Mouse (Mus musculus) liver, embryonic 11.5 days (tissue): ENCODE results near the gene Smim14. TPM values are rescaled to one million over a fixed set of nuclear protein-coding genes. Genes with fewer than 3 reads are reported as not detected.

Experiments used
- ATAC-seq: fragments of 200-750 bp; cut with Nextera tagmentation; replicated peaks from 2 replicates; pipeline ENCODE4 v1.8.0; 2017; ENCODE audit warnings: moderate number of reproducible peaks, mild to moderate bottlenecking, moderate TSS enrichment, moderate library complexity; ENCODE audit not compliant: low FRiP score
- DNase-seq: peaks from one replicate; pipeline ENCODE4 v3.0.0-alpha.2; 2017; ENCODE audit warnings: low spot score
- H3K27ac ChIP-seq: fragments of 300-500 bp; sonication (generic); 2 replicates; pipeline ENCODE4 v1.5.1; 2014; ENCODE audit warnings: mild to moderate bottlenecking, low read depth, low read length, control low read depth
- H3K27me3 ChIP-seq: fragments of 300-500 bp; sonication (generic); replicated peaks from 2 replicates; pipeline ENCODE4 v1.6.1; 2014; ENCODE audit warnings: low read length, mixed read lengths; ENCODE audit not compliant: control insufficient read depth, insufficient read depth
- H3K36me3 ChIP-seq: fragments of 300-500 bp; sonication (generic); 2 replicates; pipeline ENCODE4 v1.6.1; 2014; ENCODE audit warnings: mild to moderate bottlenecking, low read length, moderate library complexity, mixed read lengths; ENCODE audit not compliant: control insufficient read depth, insufficient read depth
- H3K4me1 ChIP-seq: fragments of 300-500 bp; sonication (generic); replicated peaks from 2 replicates; pipeline ENCODE4 v1.6.1; 2014; ENCODE audit warnings: low read length, mixed read lengths; ENCODE audit not compliant: control insufficient read depth, insufficient read depth
- H3K4me2 ChIP-seq: fragments of 300-500 bp; sonication (generic); 2 replicates; pipeline ENCODE4 v1.6.1; 2014; ENCODE audit warnings: mild to moderate bottlenecking, control low read depth, moderate library complexity
- H3K4me3 ChIP-seq: fragments of 300-500 bp; sonication (generic); 2 replicates; pipeline ENCODE4 v1.5.1; 2014; ENCODE audit warnings: low read depth, low read length, control low read depth
- H3K9ac ChIP-seq: fragments of 300-500 bp; sonication (generic); 2 replicates; pipeline ENCODE4 v1.6.1; 2014; ENCODE audit warnings: low read depth, low read length, control low read depth
- H3K9me3 ChIP-seq: fragments of 300-500 bp; sonication (generic); 2 replicates; pipeline ENCODE4 v1.6.1; 2016; ENCODE audit warnings: low read length, inconsistent platforms, mixed read lengths; ENCODE audit not compliant: control insufficient read depth
- WGBS: fragments of 180-500 bp; shearing (Covaris S2); extraction: QIAGEN DNeasy Blood & Tissue Kit; methylation state at CpG from one replicate; pipeline ENCODE4 v1.1.7; 2014; 5-methylcytosine and 5-hydroxymethylcytosine counted together
- polyA plus RNA-seq: library from polyadenylated mRNA; unstranded; fragments of >200 nt; fragmentation: Nextera tagmentation; extraction: Ambion mirVana; gene quantifications from 2 replicates; pipeline ENCODE4 v1.2.1, GENCODE M21; 2014

Smim14 gene
- polyA plus RNA-seq, 1 experiment from 2014 or later, result 68.9 TPM

DNA sequence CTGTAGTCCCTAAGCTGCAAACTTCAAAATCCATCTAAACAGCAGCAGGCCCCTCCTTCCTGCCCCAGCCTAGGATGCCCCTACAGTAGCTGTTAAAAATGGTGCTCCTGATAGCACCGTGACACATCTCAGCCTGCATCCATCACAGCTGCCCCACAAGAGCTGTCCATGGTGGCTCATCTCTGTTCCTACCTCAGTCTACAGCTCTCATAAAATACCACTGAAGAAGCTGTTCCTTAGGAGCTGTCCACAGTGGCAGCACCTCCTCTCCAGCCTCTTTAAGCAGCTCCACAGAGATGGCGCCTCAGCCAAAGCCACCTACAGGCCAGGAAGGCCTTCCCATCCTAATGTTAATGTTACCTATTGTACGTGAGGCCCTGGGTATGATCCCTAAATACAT is 70.1 kb downstream of the Smim14 start:
- H3K9me3 ChIP-seq, result no peaks in the 10 kb centered on the region
- H3K4me3 ChIP-seq, result no peak overlapping the region
- H3K9ac ChIP-seq, result no peak overlapping the region
- ATAC-seq, result no peak
- no peaks in the 10 kb centered on the region for H3K36me3 ChIP-seq
- 55% methylated on average over 3 of the region's 3 CpGs for WGBS
- no peak for DNase-seq
- H3K4me2 ChIP-seq, result no peak overlapping the region
- no peaks in the 10 kb centered on the region for H3K27me3 ChIP-seq
- no peaks in the 10 kb centered on the region for H3K4me1 ChIP-seq
- H3K27ac ChIP-seq, result no peak overlapping the region

DNA sequence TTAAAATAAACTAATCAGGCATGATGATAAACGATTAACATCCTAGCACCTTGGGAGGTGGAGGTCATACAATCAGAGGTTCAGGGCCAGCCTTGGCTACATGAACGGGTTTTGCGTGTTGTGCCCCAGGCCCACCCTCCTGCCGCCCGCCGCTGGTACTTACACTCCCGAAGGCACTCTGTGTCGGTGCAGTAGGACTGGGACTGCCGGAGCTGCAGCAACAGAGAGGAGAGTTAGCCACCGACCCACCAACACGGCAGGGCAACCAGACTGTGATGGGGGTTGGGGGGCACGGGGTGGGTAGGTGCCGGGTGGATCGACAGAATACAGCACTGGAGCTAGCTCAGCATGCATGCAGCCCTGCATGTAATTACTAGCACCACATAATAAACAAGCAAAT is 76.6 kb downstream of the Smim14 start:
- no peaks in the 10 kb centered on the region for H3K27me3 ChIP-seq
- ATAC-seq (no peak), DNase-seq (no peak)
- WGBS, result 78% methylated on average over 14 of the region's 14 CpGs
- no peak overlapping the region for H3K4me3 ChIP-seq
- no peaks in the 10 kb centered on the region for H3K36me3 ChIP-seq
- no peak overlapping the region for H3K27ac ChIP-seq
- peaks cover 3% of the 10 kb centered on the region; the same call in 1 of the 2 replicates for H3K4me1 ChIP-seq
- H3K9ac ChIP-seq, result no peak overlapping the region
- no peak overlapping the region for H3K4me2 ChIP-seq
- H3K9me3 ChIP-seq, result no peaks in the 10 kb centered on the region

DNA sequence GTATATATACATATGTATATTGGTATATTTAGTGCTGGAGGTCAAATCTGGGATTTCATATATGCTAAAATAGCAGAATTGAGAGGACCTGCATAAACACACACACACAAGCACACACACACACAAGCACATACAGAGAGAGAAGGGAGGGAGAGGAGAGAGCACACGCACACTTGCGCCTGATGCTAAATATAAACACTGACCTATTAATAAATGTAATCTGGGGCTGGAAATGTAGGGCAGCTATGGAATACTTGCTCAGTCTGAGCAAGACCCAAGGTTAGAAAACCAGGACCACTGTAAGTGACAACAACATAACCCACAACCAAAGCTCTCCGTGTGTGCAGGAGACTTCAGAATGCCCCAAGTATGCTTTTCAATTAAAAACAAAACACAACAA is 77.5 kb downstream of the Smim14 start:
- no peak overlapping the region for H3K27ac ChIP-seq
- WGBS, result 83% methylated on average over 3 of the region's 3 CpGs
- no peak overlapping the region for H3K9ac ChIP-seq
- H3K27me3 ChIP-seq, result no peaks in the 10 kb centered on the region
- H3K36me3 ChIP-seq, result no peaks in the 10 kb centered on the region
- H3K4me3 ChIP-seq, result no peak overlapping the region
- ATAC-seq, result no peak
- no peaks in the 10 kb centered on the region for H3K9me3 ChIP-seq
- no peak for DNase-seq
- peaks cover 3% of the 10 kb centered on the region; the same call in 1 of the 2 replicates for H3K4me1 ChIP-seq
- no peak overlapping the region for H3K4me2 ChIP-seq

DNA sequence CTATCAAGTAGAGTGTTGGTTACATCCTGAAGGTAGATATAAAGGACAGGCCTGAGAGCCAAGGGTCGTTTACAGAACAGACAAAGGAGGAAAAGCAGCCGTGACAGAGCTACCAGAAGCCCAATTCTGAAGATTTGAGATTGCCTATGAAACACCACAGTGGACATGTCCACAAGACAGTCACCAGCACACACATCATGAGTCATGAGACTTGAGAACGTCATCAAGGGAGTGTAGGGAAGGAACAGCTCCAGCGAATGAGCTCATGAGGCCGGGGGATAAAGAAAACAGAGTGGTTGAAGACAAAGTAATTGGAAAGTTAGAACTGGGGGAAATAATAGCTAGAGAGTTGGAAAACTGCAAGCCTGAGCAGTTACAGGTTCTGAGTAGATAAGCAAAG is 79.1 kb downstream of the Smim14 start:
- Histone ChIP-seq H3K4me2 (no peak overlapping the region), H3K9ac (no peak overlapping the region), H3K4me3 (no peak overlapping the region), H3K9me3 (no peaks in the 10 kb centered on the region), H3K36me3 (no peaks in the 10 kb centered on the region), H3K4me1 (peaks cover 3% of the 10 kb centered on the region; the same call in 1 of the 2 replicates), H3K27me3 (no peaks in the 10 kb centered on the region), H3K27ac (no peak overlapping the region)
- 59% methylated on average over 5 of the region's 5 CpGs for WGBS
- ATAC-seq, result no peak
- no peak for DNase-seq

DNA sequence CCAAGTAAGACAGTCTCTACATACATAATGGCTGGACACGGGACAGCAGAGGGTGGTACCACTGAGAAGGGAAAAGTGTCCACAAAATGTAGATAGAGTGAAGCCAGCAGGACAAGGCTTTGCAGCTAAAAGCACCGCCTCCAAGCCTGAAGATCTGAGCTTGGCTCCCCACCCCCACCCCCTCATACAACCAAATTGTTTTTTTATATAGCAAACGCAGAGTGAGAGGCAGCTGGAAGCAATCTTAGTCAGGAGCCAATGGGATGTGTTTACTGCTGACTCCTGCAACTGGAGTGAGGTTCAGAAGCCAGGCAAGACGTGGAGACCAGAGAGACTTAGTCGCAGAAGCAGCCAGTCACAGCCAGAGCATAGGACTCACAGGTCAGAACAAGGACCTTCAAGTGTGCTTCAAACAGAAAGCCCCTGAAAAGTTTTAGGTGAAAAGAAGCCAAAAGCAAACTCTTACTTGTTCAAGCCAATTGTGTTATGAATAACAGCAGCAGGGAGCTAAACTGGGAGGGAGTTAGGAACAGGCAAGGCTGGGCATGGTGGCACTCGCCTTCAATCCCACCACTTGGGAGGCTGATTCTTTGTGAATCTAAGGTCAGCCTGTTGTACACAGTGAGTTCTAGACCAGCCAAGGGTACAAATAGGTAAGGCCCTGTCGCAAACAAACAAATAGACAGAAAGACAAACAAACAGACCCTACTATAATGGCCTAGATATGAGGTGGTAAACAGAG is 79.7 kb downstream of the Smim14 start:
- no peak overlapping the region for H3K4me2 ChIP-seq
- no peaks in the 10 kb centered on the region for H3K27me3 ChIP-seq
- no peak overlapping the region for H3K27ac ChIP-seq
- no peaks in the 10 kb centered on the region for H3K9me3 ChIP-seq
- H3K36me3 ChIP-seq, result no peaks in the 10 kb centered on the region
- WGBS, result 59% methylated on average over 7 of the region's 7 CpGs
- H3K9ac ChIP-seq, result no peak overlapping the region
- ATAC-seq, result no peak
- H3K4me1 ChIP-seq, result peaks cover 3% of the 10 kb centered on the region; the same call in 1 of the 2 replicates
- no peak overlapping the region for H3K4me3 ChIP-seq
- no peak for DNase-seq

DNA sequence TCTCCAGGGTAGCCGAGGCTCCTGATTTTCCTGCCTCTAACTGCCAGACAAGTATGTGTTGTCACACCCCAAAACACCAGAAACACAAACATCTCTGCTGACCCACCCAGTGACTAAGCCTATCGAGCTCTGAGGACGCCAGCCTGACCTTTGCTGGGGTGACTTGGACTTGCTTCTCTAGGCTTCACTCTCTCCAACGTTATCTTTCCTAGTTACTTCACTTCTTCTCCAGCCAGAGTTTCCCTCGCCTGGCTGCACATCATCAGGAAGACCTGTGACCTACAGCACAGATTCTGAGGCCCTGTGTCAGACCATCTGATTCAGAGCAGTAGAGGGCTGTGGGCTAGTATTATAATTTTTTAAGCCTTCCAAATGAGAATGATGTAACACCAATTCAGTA is 82.2 kb downstream of the Smim14 start:
- no peak for ATAC-seq
- Histone ChIP-seq H3K4me2 (no peak overlapping the region), H3K9me3 (no peaks in the 10 kb centered on the region), H3K4me1 (peaks cover 3% of the 10 kb centered on the region; the same call in 1 of the 2 replicates), H3K36me3 (no peaks in the 10 kb centered on the region), H3K27me3 (no peaks in the 10 kb centered on the region), H3K9ac (no peak overlapping the region), H3K4me3 (no peak overlapping the region), H3K27ac (no peak overlapping the region)
- WGBS, result 40% methylated on average over 5 of the region's 5 CpGs
- DNase-seq, result no peak

DNA sequence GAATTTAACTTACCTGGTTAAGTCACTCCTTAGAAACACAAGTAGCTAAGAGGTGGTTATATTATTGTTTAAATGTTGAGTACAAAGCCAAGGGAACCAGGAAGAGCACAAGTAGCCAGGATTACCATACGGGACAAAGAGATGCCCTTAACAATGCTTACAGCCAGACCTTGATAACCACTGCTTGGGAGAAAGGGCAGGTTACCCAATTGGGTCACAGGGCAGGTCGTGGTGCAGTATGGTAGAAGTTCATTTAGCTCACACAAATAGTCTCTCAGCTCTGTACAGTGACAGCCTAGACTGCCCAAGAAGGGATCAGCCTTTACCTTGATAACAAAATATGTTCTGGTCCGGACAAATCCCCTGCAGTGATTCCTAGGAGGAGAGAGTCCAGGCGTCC is 88.0 kb downstream of the Smim14 start:
- no peak for ATAC-seq
- Histone ChIP-seq H3K36me3 (no peaks in the 10 kb centered on the region), H3K4me2 (no peak overlapping the region), H3K9me3 (no peaks in the 10 kb centered on the region), H3K27ac (no peak overlapping the region), H3K4me3 (no peak overlapping the region), H3K9ac (no peak overlapping the region), H3K4me1 (0 out of 2 replicates have a peak, but pooled peaks cover 3% of the 10 kb centered on the region), H3K27me3 (no peaks in the 10 kb centered on the region)
- DNase-seq, result no peak
- 73% methylated on average over 4 of the region's 4 CpGs for WGBS

DNA sequence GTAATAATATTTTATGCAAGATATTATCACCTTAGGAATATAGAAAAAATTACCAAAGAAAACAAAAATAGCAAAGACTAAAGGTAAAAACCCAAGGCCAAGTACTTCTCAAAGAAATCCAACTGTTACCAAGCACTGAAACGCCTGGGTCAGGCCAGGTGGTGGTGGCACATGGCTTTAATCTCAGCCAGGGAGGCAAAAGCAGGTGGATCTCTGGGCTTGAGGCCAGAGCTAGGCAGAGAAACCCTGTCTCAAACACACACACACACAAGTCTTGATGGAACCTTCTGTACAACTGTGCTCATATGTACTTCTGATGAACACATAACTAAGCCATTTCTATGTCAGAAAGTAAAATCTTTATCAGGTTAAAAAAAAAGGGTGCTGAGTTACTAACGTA is 89.2 kb downstream of the Smim14 start:
- no peak overlapping the region for H3K4me3 ChIP-seq
- no peak overlapping the region for H3K4me2 ChIP-seq
- ATAC-seq, result no peak
- no peaks in the 10 kb centered on the region for H3K9me3 ChIP-seq
- no peak overlapping the region for H3K27ac ChIP-seq
- DNase-seq, result no peak
- H3K27me3 ChIP-seq, result no peaks in the 10 kb centered on the region
- no peak overlapping the region for H3K9ac ChIP-seq
- no peaks in the 10 kb centered on the region for H3K36me3 ChIP-seq
- WGBS, result 83% methylated on average over 2 of the region's 2 CpGs
- peaks cover 6% of the 10 kb centered on the region; the same call in 1 of the 2 replicates for H3K4me1 ChIP-seq

DNA sequence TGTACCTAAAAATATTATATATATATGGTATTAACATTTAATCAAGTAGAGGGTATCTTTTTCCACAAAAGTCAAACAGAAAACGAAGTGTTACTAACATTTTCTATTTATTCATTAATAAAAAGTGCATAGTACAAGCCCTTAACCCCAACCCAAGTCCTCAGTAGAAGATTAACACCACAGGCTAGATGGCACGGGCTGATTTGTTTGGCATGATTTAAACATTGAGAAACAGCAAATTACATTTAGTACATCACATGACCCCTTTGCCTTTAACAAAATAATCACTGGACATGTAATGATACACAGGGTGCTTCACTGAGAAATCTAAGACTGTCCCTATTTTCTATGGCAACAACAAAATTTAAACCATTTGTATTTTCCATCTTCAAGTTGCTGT is 90.2 kb downstream of the Smim14 start:
- ATAC-seq, result no peak
- H3K27ac ChIP-seq, result no peak overlapping the region
- no peaks in the 10 kb centered on the region for H3K27me3 ChIP-seq

More for the DNA sequence above, 90.2 kb downstream of the Smim14 start:
- no peak overlapping the region for H3K9ac ChIP-seq
- 76% methylated on average over 2 of the region's 2 CpGs for WGBS
- H3K9me3 ChIP-seq, result no peaks in the 10 kb centered on the region
- no peak for DNase-seq
- peaks cover 6% of the 10 kb centered on the region; the same call in 1 of the 2 replicates for H3K4me1 ChIP-seq
- H3K4me2 ChIP-seq, result no peak overlapping the region
- H3K36me3 ChIP-seq, result no peaks in the 10 kb centered on the region
- H3K4me3 ChIP-seq, result no peak overlapping the region
